Comparison of ENCODE assay signal across 16 mouse cellular contexts in the genomic region with DNA sequence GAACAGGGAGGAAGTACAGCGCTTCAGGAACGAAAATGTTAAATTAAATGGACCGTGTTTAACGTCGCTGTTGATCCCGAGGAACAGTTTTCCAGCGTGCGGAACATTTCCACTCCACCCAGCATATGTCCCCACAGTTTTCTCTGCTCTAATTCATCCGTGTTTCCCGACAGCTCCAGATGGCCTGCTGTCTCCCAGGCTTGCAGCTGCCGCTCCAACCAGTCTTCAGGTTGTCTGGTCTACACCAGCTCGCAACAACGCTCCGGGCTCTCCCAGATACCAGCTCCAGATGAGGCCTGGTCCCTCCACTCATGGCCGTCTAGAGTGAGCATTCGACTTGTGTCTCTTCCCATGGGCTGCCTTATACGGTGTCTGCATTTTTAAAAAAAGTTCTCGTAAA.
DNase-seq lines count a peak whose midpoint lies in the region; ATAC-seq and TF ChIP-seq lines count a peak whose summit lies in the region.
"Had no signal": no experiment of that assay in that cellular context is flagged by ENCODE, and none has a peak within 500 bp of the region (broad histone marks: within the 10 kb centered on the region; RNA-seq: fewer than 3 reads in every experiment).

No protein-coding gene starts in this region.

- TF ChIP-seq CTCF in forebrain, postnatal 0 days (IDR thresholded peaks at IDR 0.05; ENCODE audit: low read depth): no peak

- no peak for ATAC-seq in forebrain, postnatal 0 days
- ATAC-seq in forebrain, embryonic 12.5 days (ENCODE audit: low FRiP score): no peak
- ATAC-seq in neural tube, embryonic 14.5 days (ENCODE audit: low read depth): peak; percentile 56; the same call in 1 of the 2 replicates
- ATAC-seq: intestine, embryonic 16.5 days had no signal

- peak; percentile 14 for DNase-seq in forebrain, postnatal 0 days
- DNase-seq in left cerebral cortex, postnatal 14 days (ENCODE audit: low spot score in 2 of 2): peak; percentile 14 to 16
- DNase-seq in left cerebral cortex, adult 18-20 months (ENCODE audit: low spot score in 2 of 2): no peak
- peak; percentile 33 for DNase-seq in mesoderm, embryonic 11.5 days (ENCODE audit: low read depth, low spot score)
- no peak for DNase-seq in kidney, postnatal 36 days
- DNase-seq in kidney, adult 18-20 months: no peak
- DNase-seq: gastrocnemius, postnatal 10 days; spleen, adult 18-20 months; thymus, adult 18-20 months had no signal

- intact Hi-C loops in left cerebral cortex, postnatal 14 days (cut with DNase I): no loop called here

- no peaks in the 10 kb centered on the region for H3K36me3 ChIP-seq in forebrain, postnatal 0 days (ENCODE audit: insufficient read depth)
- H3K36me3 ChIP-seq in forebrain, embryonic 12.5 days (replicated peaks): no peaks in the 10 kb centered on the region
- no peaks in the 10 kb centered on the region for H3K36me3 ChIP-seq in neural tube, embryonic 14.5 days (ENCODE audit: control insufficient read depth, insufficient read depth, low read length)
- H3K36me3 ChIP-seq: embryonic facial prominence, embryonic 13.5 days; hindbrain, embryonic 13.5 days; limb, embryonic 15.5 days had no signal

- H3K9ac ChIP-seq in forebrain, postnatal 0 days: no peak overlapping the region
- no peak overlapping the region for H3K9ac ChIP-seq in forebrain, embryonic 12.5 days
- no peak overlapping the region for H3K9ac ChIP-seq in neural tube, embryonic 14.5 days (replicated peaks; ENCODE audit: low read depth, low read length)
- H3K9ac ChIP-seq: embryonic facial prominence, embryonic 13.5 days; hindbrain, embryonic 13.5 days; limb, embryonic 15.5 days had no signal

- H3K4me1 ChIP-seq in forebrain, postnatal 0 days (ENCODE audit: insufficient read depth): no peaks in the 10 kb centered on the region
- no peaks in the 10 kb centered on the region for H3K4me1 ChIP-seq in forebrain, embryonic 12.5 days
- H3K4me1 ChIP-seq in neural tube, embryonic 14.5 days (ENCODE audit: control insufficient read depth, insufficient read depth, low read length): no peaks in the 10 kb centered on the region
- H3K4me1 ChIP-seq: embryonic facial prominence, embryonic 13.5 days; limb, embryonic 15.5 days had no signal

- no peaks in the 10 kb centered on the region for H3K9me3 ChIP-seq in forebrain, postnatal 0 days (ENCODE audit: low read length)
- no peaks in the 10 kb centered on the region for H3K9me3 ChIP-seq in forebrain, embryonic 12.5 days
- H3K9me3 ChIP-seq in neural tube, embryonic 14.5 days (ENCODE audit: control insufficient read depth, low read length): no peaks in the 10 kb centered on the region
- H3K9me3 ChIP-seq: embryonic facial prominence, embryonic 13.5 days; hindbrain, embryonic 13.5 days; limb, embryonic 15.5 days had no signal

- 65% methylated on average over 18 of the region's 18 CpGs for WGBS in forebrain, postnatal 0 days
- WGBS in forebrain, embryonic 12.5 days: 87% methylated on average over 18 of the region's 18 CpGs
- WGBS in neural tube, embryonic 14.5 days: 43% methylated on average over 18 of the region's 18 CpGs

- H3K27ac ChIP-seq in forebrain, postnatal 0 days (ENCODE audit: low read depth, low read length): no peak overlapping the region
- no peak overlapping the region for H3K27ac ChIP-seq in forebrain, embryonic 12.5 days
- H3K27ac ChIP-seq in neural tube, embryonic 14.5 days (ENCODE audit: low read depth, low read length): no peak overlapping the region
- H3K27ac ChIP-seq: embryonic facial prominence, embryonic 13.5 days; hindbrain, embryonic 13.5 days; layer of hippocampus, adult 2 months; limb, embryonic 15.5 days had no signal

- no peak overlapping the region for H3K4me2 ChIP-seq in forebrain, postnatal 0 days (ENCODE audit: low read depth)
- H3K4me2 ChIP-seq in forebrain, embryonic 12.5 days: no peak overlapping the region
- H3K4me2 ChIP-seq in neural tube, embryonic 14.5 days (ENCODE audit: low read depth, low read length): 0 out of 2 replicates have a peak overlapping the region, but pooled peaks have one; percentile 6
- H3K4me2 ChIP-seq: embryonic facial prominence, embryonic 13.5 days; hindbrain, embryonic 13.5 days; limb, embryonic 15.5 days had no signal

- H3K4me3 ChIP-seq in forebrain, postnatal 0 days (ENCODE audit: low read depth, low read length): no peak overlapping the region
- no peak overlapping the region for H3K4me3 ChIP-seq in forebrain, embryonic 12.5 days (replicated peaks)
- no peak overlapping the region for H3K4me3 ChIP-seq in neural tube, embryonic 14.5 days (ENCODE audit: low read depth, low read length)
- H3K4me3 ChIP-seq: embryonic facial prominence, embryonic 13.5 days; hindbrain, embryonic 13.5 days; layer of hippocampus, adult 2 months; limb, embryonic 15.5 days had no signal

- no peaks in the 10 kb centered on the region for H3K27me3 ChIP-seq in forebrain, postnatal 0 days (ENCODE audit: insufficient read depth, low read length)
- H3K27me3 ChIP-seq in forebrain, embryonic 12.5 days: no peaks in the 10 kb centered on the region
- H3K27me3 ChIP-seq in neural tube, embryonic 14.5 days (ENCODE audit: control insufficient read depth, insufficient read depth, low read length): no peaks in the 10 kb centered on the region
- H3K27me3 ChIP-seq: embryonic facial prominence, embryonic 13.5 days; hindbrain, embryonic 13.5 days; limb, embryonic 15.5 days had no signal

Comparison
In these comparisons a context has a peak if more than half of its experiments do, and no peak if none do; other contexts are left out.
1. DNase-seq: peak in forebrain, postnatal 0 days (single experiment), left cerebral cortex, postnatal 14 days (2 of 2) and mesoderm, embryonic 11.5 days (single experiment); none in left cerebral cortex, adult 18-20 months (0 of 2), kidney, postnatal 36 days (0 of 2) and kidney, adult 18-20 months (single experiment).